Mouse (Mus musculus): ENCODE data around the gene Actl6b.

DNA sequence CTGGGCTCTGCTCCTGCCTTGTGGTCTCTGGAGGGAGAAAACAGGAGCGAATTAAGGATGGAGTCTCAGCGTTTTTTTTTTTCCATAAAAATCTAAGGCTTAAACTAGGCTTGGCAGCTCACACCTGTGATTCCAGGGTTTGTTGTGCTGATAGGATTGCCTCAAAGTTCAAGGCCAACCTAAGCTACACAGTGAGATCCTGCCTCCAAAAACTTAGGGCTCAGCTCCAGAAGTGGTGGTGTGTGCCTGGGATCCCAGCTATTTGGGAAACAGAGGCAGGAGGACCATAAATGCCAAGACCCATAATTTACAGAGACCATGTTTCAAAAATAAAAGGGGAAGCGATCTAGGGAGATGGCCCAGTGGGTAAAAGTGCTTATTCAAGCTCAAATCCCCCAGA lies 56.0 kb downstream of the Actl6b start:
- no peak for TF ChIP-seq GATA1 (IDR thresholded peaks at IDR 0.05; ENCODE audit: borderline replicate concordance, low read length)
- no peak for TF ChIP-seq FLI1 (IDR thresholded peaks at IDR 0.05; ENCODE audit: low read length)

Data from megakaryocyte, embryonic 14.5 days (primary cell).